Mouse (Mus musculus) lung, postnatal 0 days (tissue): ENCODE results near the gene a.

ENCODE experiments used
- CTCF ChIP-seq: IDR thresholded peaks from 2 replicates; pipeline ENCODE4 v1.5.1; 2016; ENCODE audit warnings: antibody characterized with exemption, mild to moderate bottlenecking
- EP300 ChIP-seq: IDR thresholded peaks from 2 replicates; pipeline ENCODE4 v1.6.1; 2016; ENCODE audit warnings: antibody characterized with exemption, mild to moderate bottlenecking, control low read depth

DNA sequence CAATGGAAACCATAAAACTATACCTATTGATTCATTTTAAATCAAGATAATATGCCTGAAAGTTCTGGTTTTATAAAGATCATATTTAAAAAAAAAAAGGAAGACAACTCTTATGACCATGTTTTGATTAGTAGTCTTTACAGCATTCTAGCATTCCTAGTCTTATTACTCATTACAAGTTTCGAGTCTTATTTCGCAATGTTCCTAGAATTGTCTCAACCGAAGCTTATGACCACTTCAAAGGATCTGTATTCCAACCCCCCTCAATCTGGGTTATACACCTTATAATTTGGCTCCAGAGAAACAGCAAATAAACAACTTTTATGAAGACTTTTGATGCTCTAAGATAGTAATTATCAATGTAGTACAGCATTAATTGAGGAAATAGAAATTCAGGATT, 110.9 kb downstream of the a start:
- TF ChIP-seq EP300 (no peak), CTCF (no peak)
